Mouse (Mus musculus) heart, embryonic 11.5 days (tissue): ENCODE measurements at regions not wholly inside any gene's neighbourhood (a gene's known extent, or its start where the extent isn't known, plus 50 kb on each side); places are given as distances from the start of the nearest gene placed in this dataset.
A peak's percentile ranks its signal among the peaks of the same experiment; 100 is the strongest.

ENCODE experiments used
- ATAC-seq: fragments of 200-750 bp; cut with Nextera tagmentation; replicated peaks from 2 replicates; pipeline ENCODE4 v1.8.0; 2017; ENCODE audit warnings: moderate library complexity; ENCODE audit not compliant: insufficient number of reproducible peaks, low FRiP score, low TSS enrichment
- H3K27ac ChIP-seq: fragments of 300-500 bp; sonication (generic); 2 replicates; pipeline ENCODE4 v1.5.1; 2014; ENCODE audit warnings: mild to moderate bottlenecking, low read depth, low read length
- H3K27me3 ChIP-seq: fragments of 300-500 bp; sonication (generic); 2 replicates; pipeline ENCODE4 v1.6.1; 2014; ENCODE audit warnings: mild to moderate bottlenecking, low read length, mixed read lengths; ENCODE audit not compliant: control insufficient read depth, insufficient read depth
- H3K36me3 ChIP-seq: fragments of 300-500 bp; sonication (generic); 2 replicates; pipeline ENCODE4 v1.6.1; 2014; ENCODE audit warnings: mild to moderate bottlenecking, low read length, moderate library complexity, mixed read lengths; ENCODE audit not compliant: control insufficient read depth, insufficient read depth
- H3K4me1 ChIP-seq: fragments of 300-500 bp; sonication (generic); 2 replicates; pipeline ENCODE4 v1.6.1; 2014; ENCODE audit warnings: low read length; ENCODE audit not compliant: control insufficient read depth, insufficient read depth
- H3K4me2 ChIP-seq: fragments of 300-500 bp; sonication (generic); 2 replicates; pipeline ENCODE4 v1.6.1; 2014; ENCODE audit warnings: mild to moderate bottlenecking, moderate library complexity
- H3K4me3 ChIP-seq: fragments of 300-500 bp; sonication (generic); 2 replicates; pipeline ENCODE4 v1.5.1; 2014; ENCODE audit warnings: low read depth, low read length
- H3K9ac ChIP-seq: fragments of 300-500 bp; sonication (generic); 2 replicates; pipeline ENCODE4 v1.6.1; 2014; ENCODE audit warnings: mild to moderate bottlenecking, low read depth, low read length, moderate library complexity
- H3K9me3 ChIP-seq: fragments of 300-500 bp; sonication (generic); replicated peaks from 2 replicates; pipeline ENCODE4 v1.6.1; 2016; ENCODE audit warnings: low read length; ENCODE audit not compliant: control insufficient read depth
- WGBS: fragments of 180-500 bp; shearing (Covaris S2); extraction: QIAGEN DNeasy Blood & Tissue Kit; methylation state at CpG from one replicate; pipeline ENCODE4 v1.1.7; 2014; ENCODE audit not compliant: insufficient replicate concordance; 5-methylcytosine and 5-hydroxymethylcytosine counted together

DNA sequence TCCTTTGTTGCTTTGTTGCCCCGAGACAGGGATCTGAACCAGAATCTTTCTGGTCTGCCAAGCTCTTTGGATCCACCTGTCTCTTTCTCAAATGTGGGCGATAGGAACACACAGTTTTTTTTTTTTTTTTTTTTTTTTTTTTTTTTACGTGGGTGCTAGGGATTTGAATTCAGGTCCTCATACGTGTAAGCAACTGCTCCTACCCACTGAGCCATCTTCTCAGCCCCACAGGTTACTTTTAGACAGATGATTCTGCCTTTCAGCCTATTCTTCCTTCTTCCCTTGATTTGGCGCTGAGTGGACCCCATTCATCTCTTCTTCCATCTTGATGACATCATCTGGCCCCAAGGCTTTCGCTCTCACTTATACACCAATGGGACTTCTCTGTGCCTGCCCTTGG, 80.5 kb upstream of the Got2 start:
- Histone ChIP-seq H3K36me3 (no peaks in the 10 kb centered on the region), H3K4me3 (no peak overlapping the region), H3K27me3 (no peaks in the 10 kb centered on the region), H3K4me1 (no peaks in the 10 kb centered on the region), H3K27ac (no peak overlapping the region), H3K9me3 (no peaks in the 10 kb centered on the region), H3K4me2 (no peak overlapping the region), H3K9ac (no peak overlapping the region)
- 81% methylated on average over 6 of the region's 6 CpGs for WGBS
- no peak for ATAC-seq

DNA sequence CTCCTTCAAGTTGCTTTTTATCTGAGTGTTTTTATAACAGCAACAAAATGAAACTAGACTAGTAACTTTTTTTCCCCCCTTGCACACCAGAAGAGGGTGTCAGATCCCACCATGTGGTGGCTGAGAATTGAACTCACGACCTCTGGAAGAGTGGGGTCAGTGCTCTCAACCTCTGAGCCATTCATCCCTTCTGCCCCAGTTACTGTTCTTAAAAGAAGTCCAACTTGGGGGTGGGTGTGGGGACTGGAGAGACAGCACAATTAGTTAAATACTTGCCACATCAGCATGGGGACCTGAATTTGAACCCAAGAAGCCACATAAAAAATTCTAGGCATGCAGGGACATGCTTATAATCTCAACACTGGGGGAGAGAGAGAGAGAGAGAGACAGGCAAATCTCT, 78.1 kb upstream of the Got2 start:
- Histone ChIP-seq H3K27me3 (no peaks in the 10 kb centered on the region), H3K36me3 (no peaks in the 10 kb centered on the region), H3K4me3 (no peak overlapping the region), H3K9me3 (no peaks in the 10 kb centered on the region), H3K4me1 (no peaks in the 10 kb centered on the region), H3K4me2 (no peak overlapping the region), H3K9ac (no peak overlapping the region), H3K27ac (no peak overlapping the region)
- ATAC-seq, result no peak
- 62% methylated on average over 1 of the region's 1 CpGs for WGBS

- H3K4me2 ChIP-seq, result peak overlapping the region; percentile 59
- no peak overlapping the region for H3K9ac ChIP-seq
Observed at GRCm38 (mm10) chr8:95952257-95952656, 63.9 kb upstream of the Got2 start.

GRCm38 (mm10) chr8:95951794-95952193, 63.4 kb upstream of the Got2 start:
- no peak overlapping the region for H3K27ac ChIP-seq
- no peaks in the 10 kb centered on the region for H3K9me3 ChIP-seq
- peak overlapping the region; percentile 59 for H3K4me2 ChIP-seq
- no peak overlapping the region for H3K9ac ChIP-seq
- H3K27me3 ChIP-seq, result no peaks in the 10 kb centered on the region; the same call in 1 of the 2 replicates
- no peaks in the 10 kb centered on the region for H3K36me3 ChIP-seq
- no peaks in the 10 kb centered on the region for H3K4me1 ChIP-seq
- H3K4me3 ChIP-seq, result peak overlapping the region; percentile 23; the same call in 1 of the 2 replicates
- ATAC-seq, result peak; percentile 68; the same call in 1 of the 2 replicates
- 3% methylated on average over 17 of the region's 17 CpGs for WGBS

More at GRCm38 (mm10) chr8:95952257-95952656, 63.9 kb upstream of the Got2 start:
- Histone ChIP-seq H3K4me3 (no peak overlapping the region), H3K9me3 (no peaks in the 10 kb centered on the region), H3K27me3 (no peaks in the 10 kb centered on the region; the same call in 1 of the 2 replicates), H3K36me3 (no peaks in the 10 kb centered on the region), H3K27ac (no peak overlapping the region), H3K4me1 (no peaks in the 10 kb centered on the region)
- WGBS, result 46% methylated on average over 10 of the region's 10 CpGs
- ATAC-seq, result no peak
